Mouse (Mus musculus) stomach, postnatal 0 days (tissue): ENCODE results near the gene Ssc5d. TPM values are rescaled to one million over a fixed set of nuclear protein-coding genes. Genes with fewer than 3 reads are reported as not detected.

Source experiments
- ATAC-seq: fragments of 200-750 bp; cut with Nextera tagmentation; 2 replicates; pipeline ENCODE4 v1.8.0; 2017; ENCODE audit not compliant: low FRiP score, low TSS enrichment
- DNase-seq: peaks from one replicate; pipeline ENCODE4 v3.0.0-alpha.2; 2016; ENCODE audit warnings: low spot score
- H3K27ac ChIP-seq: fragments of 300-500 bp; sonication (generic); replicated peaks from 2 replicates; pipeline ENCODE4 v1.5.1; 2014; ENCODE audit warnings: mild to moderate bottlenecking, control low read depth
- H3K27me3 ChIP-seq: fragments of 300-500 bp; sonication (generic); 2 replicates; pipeline ENCODE4 v1.6.1; 2014; ENCODE audit warnings: low read length; ENCODE audit not compliant: control insufficient read depth, insufficient read depth
- H3K36me3 ChIP-seq: fragments of 300-500 bp; sonication (generic); 2 replicates; pipeline ENCODE4 v1.6.1; 2014; ENCODE audit warnings: low read length, mixed read lengths; ENCODE audit not compliant: control insufficient read depth, insufficient read depth
- H3K4me1 ChIP-seq: fragments of 300-500 bp; sonication (generic); replicated peaks from 2 replicates; pipeline ENCODE4 v1.6.1; 2014; ENCODE audit warnings: antibody characterized with exemption; ENCODE audit not compliant: control insufficient read depth, insufficient read depth
- H3K4me2 ChIP-seq: fragments of 300-500 bp; sonication (generic); replicated peaks from 2 replicates; pipeline ENCODE4 v1.6.1; 2014; ENCODE audit warnings: low read depth, mild to moderate bottlenecking, control low read depth, moderate library complexity
- H3K4me3 ChIP-seq: fragments of 300-500 bp; sonication (generic); 2 replicates; pipeline ENCODE4 v1.5.1; 2014; ENCODE audit warnings: low read depth, low read length, control low read depth
- H3K9ac ChIP-seq: fragments of 300-500 bp; sonication (generic); 2 replicates; pipeline ENCODE4 v1.6.1; 2014; ENCODE audit warnings: mild to moderate bottlenecking, low read length, control low read depth, mixed read lengths
- H3K9me3 ChIP-seq: fragments of 300-500 bp; sonication (generic); 2 replicates; pipeline ENCODE4 v1.6.1; 2016; ENCODE audit warnings: low read length; ENCODE audit not compliant: control insufficient read depth
- CTCF ChIP-seq: IDR thresholded peaks from 2 replicates; pipeline ENCODE4 v1.5.1; 2016; ENCODE audit warnings: antibody characterized with exemption, low read depth, mild to moderate bottlenecking, moderate library complexity
- EP300 ChIP-seq: optimal IDR thresholded peaks from 2 replicates; pipeline ENCODE3; 2016; ENCODE audit warnings: antibody characterized with exemption
- WGBS: fragments of 180-500 bp; shearing (Covaris S2); extraction: QIAGEN DNeasy Blood & Tissue Kit; methylation state at CpG from one replicate; pipeline ENCODE4 v1.1.7; 2014; 5-methylcytosine and 5-hydroxymethylcytosine counted together
- polyA plus RNA-seq: library from polyadenylated mRNA; unstranded; fragments of >200 nt; fragmentation: Nextera tagmentation; extraction: Ambion mirVana; gene quantifications from 2 replicates; pipeline ENCODE4 v1.2.1, GENCODE M21; 2015

Gene Ssc5d
- polyA plus RNA-seq, 1 experiment from 2014 or later = 1.3 TPM

DNA sequence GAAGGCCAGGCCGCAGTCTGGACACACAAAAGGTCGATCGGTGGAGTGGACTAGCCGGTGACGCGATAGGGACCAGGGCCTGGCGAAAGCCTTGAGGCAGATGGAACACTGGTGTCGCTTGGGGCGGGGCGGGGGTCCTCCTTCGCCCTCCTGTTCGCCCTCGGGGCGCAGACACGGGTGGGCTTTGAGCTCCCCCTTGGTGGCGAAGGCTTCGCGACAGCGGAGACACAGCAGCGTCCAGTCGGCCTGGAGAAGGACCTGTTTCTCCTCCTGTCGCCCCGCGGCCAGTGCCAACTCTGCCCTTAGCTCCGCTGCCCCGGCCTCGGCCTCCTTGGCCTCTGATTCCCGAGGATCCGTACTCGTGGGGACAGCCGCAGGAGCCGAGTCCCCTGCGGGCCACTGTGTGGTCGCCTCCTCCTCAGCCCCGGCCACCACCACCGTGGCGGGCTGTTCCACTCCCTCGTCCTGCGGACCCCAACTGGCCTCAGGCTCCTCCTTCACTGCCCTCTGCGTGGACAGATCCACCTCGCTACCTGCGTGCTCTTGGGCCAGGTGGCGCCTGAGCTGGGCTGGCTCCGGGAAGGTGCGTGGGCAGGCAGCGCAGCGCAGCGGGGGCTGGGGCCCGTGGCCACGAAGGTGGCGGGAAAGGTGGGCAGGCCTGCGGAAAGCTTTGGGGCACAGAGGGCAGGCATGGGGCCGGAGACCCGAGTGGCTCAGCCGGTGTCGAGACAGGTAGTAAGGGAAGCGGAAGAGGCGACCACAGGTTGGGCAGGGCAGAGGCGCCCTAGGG lies 68.6 kb downstream of the Ssc5d start:
- no peak overlapping the region for H3K9ac ChIP-seq
- TF ChIP-seq CTCF = no peak
- TF ChIP-seq EP300 = no peak
- H3K4me2 ChIP-seq = no peak overlapping the region
- DNase-seq (no peak), ATAC-seq (no peak; the same call in 1 of the 2 replicates)
- H3K27ac ChIP-seq = no peak overlapping the region
- H3K4me3 ChIP-seq = no peak overlapping the region
- peaks cover 7% of the 10 kb centered on the region; the same call in 1 of the 2 replicates for H3K36me3 ChIP-seq
- H3K27me3 ChIP-seq = no peaks in the 10 kb centered on the region
- H3K4me1 ChIP-seq = 0 out of 2 replicates have a peak, but pooled peaks cover 4% of the 10 kb centered on the region
- H3K9me3 ChIP-seq = no peaks in the 10 kb centered on the region
- WGBS = 66% methylated on average over 49 of the region's 59 CpGs

Other genes with a start within 250 kb of the Ssc5d start
- gene Hspbp1, start 240.7 kb upstream of the Ssc5d start, polyA plus RNA-seq = 59.1 and 60.7 TPM in 2 replicates
- gene Brsk1, start 235.2 kb upstream of the Ssc5d start, polyA plus RNA-seq = 0.36 and 0.42 TPM in 2 replicates
- 2.2 and 2.4 TPM in 2 replicates for gene Tmem150b, start 200.5 kb upstream of the Ssc5d start, polyA plus RNA-seq
- 31.8 and 32.5 TPM in 2 replicates for gene Kmt5c, start 185.7 kb upstream of the Ssc5d start, polyA plus RNA-seq
- 43.1 and 46.5 TPM in 2 replicates for gene Cox6b2, start 172.7 kb upstream of the Ssc5d start, polyA plus RNA-seq
- not detected in 2 replicates for gene Fam71e2, start 154.5 kb upstream of the Ssc5d start, polyA plus RNA-seq
- gene Il11, start 142.9 kb upstream of the Ssc5d start, polyA plus RNA-seq = 0.42 and 0.65 TPM in 2 replicates
- 0.42 and 0.80 TPM in 2 replicates for gene Tmem190, start 142.8 kb upstream of the Ssc5d start, polyA plus RNA-seq
- 69.0 and 70.7 TPM in 2 replicates for gene Tmem238, start 136.1 kb upstream of the Ssc5d start, polyA plus RNA-seq
- gene Rpl28, start 132.9 kb upstream of the Ssc5d start, polyA plus RNA-seq = 322 and 359 TPM in 2 replicates
- gene Ube2s, start 113.2 kb upstream of the Ssc5d start, polyA plus RNA-seq = 95.5 and 111 TPM in 2 replicates
- gene Shisa7, start 81.1 kb upstream of the Ssc5d start, polyA plus RNA-seq = 0.15 and 0.16 TPM in 2 replicates
- 17.5 and 21.7 TPM in 2 replicates for gene Isoc2b, start 55.5 kb upstream of the Ssc5d start, polyA plus RNA-seq
- gene Isoc2a, start 48.6 kb upstream of the Ssc5d start, polyA plus RNA-seq = 0.56 and 0.67 TPM in 2 replicates
- gene Gm36210, start 19.3 kb upstream of the Ssc5d start, polyA plus RNA-seq = not detected in 2 replicates
- gene Zfp628, start 10.6 kb upstream of the Ssc5d start, polyA plus RNA-seq = 1.8 and 1.9 TPM in 2 replicates
- gene Nat14, start 3.8 kb upstream of the Ssc5d start, polyA plus RNA-seq = 2.3 and 2.5 TPM in 2 replicates
- gene Sbk2, start 38.6 kb downstream of the Ssc5d start, polyA plus RNA-seq = 0.15 TPM in 1 of 2 replicates, not detected in the other
- gene Sbk3, start 45.4 kb downstream of the Ssc5d start, polyA plus RNA-seq = 0.04 TPM in 1 of 2 replicates, not detected in the other
- 10.9 and 15.0 TPM in 2 replicates for gene Zfp579, start 70.4 kb downstream of the Ssc5d start, polyA plus RNA-seq
- gene Zfp524, start 88.6 kb downstream of the Ssc5d start, polyA plus RNA-seq = 14.0 and 16.3 TPM in 2 replicates
- gene Fiz1, start 88.9 kb downstream of the Ssc5d start, polyA plus RNA-seq = 14.9 and 17.8 TPM in 2 replicates
- gene Gm44973, start 89.7 kb downstream of the Ssc5d start, polyA plus RNA-seq = 3.3 and 3.7 TPM in 2 replicates
- gene Zfp865, start 94.6 kb downstream of the Ssc5d start, polyA plus RNA-seq = 2.2 and 2.3 TPM in 2 replicates
- 13.6 and 14.6 TPM in 2 replicates for gene Ccdc106, start 94.8 kb downstream of the Ssc5d start, polyA plus RNA-seq
- not detected in 2 replicates for gene 4632433K11Rik, start 108.3 kb downstream of the Ssc5d start, polyA plus RNA-seq
- gene Zfp784, start 112.7 kb downstream of the Ssc5d start, polyA plus RNA-seq = 4.1 and 4.3 TPM in 2 replicates
- 21.0 and 21.6 TPM in 2 replicates for gene Zfp580, start 125.8 kb downstream of the Ssc5d start, polyA plus RNA-seq
- 49.2 and 50.1 TPM in 2 replicates for gene U2af2, start 136.4 kb downstream of the Ssc5d start, polyA plus RNA-seq
- gene Epn1, start 154.4 kb downstream of the Ssc5d start, polyA plus RNA-seq = 41.0 and 44.5 TPM in 2 replicates
- not detected in 2 replicates for gene Rfpl4, start 191.2 kb downstream of the Ssc5d start, polyA plus RNA-seq
- gene Rasl2-9, start 200.2 kb downstream of the Ssc5d start, polyA plus RNA-seq = 0.35 and 0.50 TPM in 2 replicates
- 0.01 TPM in 1 of 2 replicates, not detected in the other for gene Vmn1r55, start 223.9 kb downstream of the Ssc5d start, polyA plus RNA-seq